Mouse (Mus musculus): Measurements from ENCODE around the gene Gm21119. TPM values are rescaled to one million over a fixed set of nuclear protein-coding genes. Genes with fewer than 3 reads are reported as not detected.

Gene Gm21119
- polyA plus RNA-seq (2014; fragmentation: Illumina TruSeq; extraction: RNeasy Lipid Tissue Mini Kit (QIAGEN cat#74804); ENCODE audit: low read depth, low replicate concordance): 102 TPM

DNA sequence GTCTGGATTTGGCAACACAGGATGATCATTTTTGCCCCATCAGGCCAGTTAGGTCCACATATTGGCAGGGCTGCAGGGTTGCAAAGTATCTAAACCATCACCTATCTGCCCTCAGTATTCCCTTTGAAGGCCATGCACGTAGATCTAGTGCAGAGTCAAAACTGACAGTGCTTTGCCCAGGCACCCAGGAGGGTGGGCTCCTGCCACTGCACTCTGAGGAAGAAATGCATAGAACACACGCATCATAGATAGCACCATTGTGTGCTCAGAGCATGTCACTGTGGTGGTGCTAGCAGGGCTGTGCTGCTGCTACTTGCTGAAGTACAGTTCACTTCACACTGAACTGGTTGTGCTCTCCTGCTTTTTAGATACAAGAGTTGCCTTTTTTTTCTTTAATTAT lies at the start of gene Gm21119:
Gene Gm21119 (plus strand): TSS at position 301 of the 400 bp plus-strand sequence.

Measured in testis, adult 10 weeks (tissue).